Mouse (Mus musculus) ES-E14 (cell line): Measurements from ENCODE around the gene Srek1ip1. TPM values are rescaled to one million over a fixed set of nuclear protein-coding genes. Genes with fewer than 3 reads are reported as not detected.

Source experiments
- DNase-seq: peaks from one replicate; pipeline ENCODE4 v3.0.0-alpha.2; 2013; ENCODE audit warnings: low read depth, low spot score
- H3K27ac ChIP-seq: 2 replicates; pipeline ENCODE4 v1.5.1; 2012; ENCODE audit warnings: low read depth, mild to moderate bottlenecking, low read length, moderate library complexity, mixed read lengths; ENCODE audit not compliant: poor library complexity, insufficient read depth, severe bottlenecking
- H3K36me3 ChIP-seq: 2 replicates; pipeline ENCODE4 v1.6.1; 2012; ENCODE audit warnings: mild to moderate bottlenecking, low read length, moderate library complexity, mixed read lengths; ENCODE audit not compliant: control insufficient read depth, poor library complexity, insufficient read depth, severe bottlenecking
- H3K4me1 ChIP-seq, 2 experiments: fragments of 150-350 bp in 1 of 2; sonication (generic) in 1 of 2; 2 replicates each; pipeline ENCODE4 v1.6.1; 2012; ENCODE audit warnings: low read length in 2 of 2, mild to moderate bottlenecking in 1 of 2, mixed read lengths in 1 of 2; ENCODE audit not compliant: control insufficient read depth in 2 of 2, insufficient read depth in 2 of 2, poor library complexity in 1 of 2
- H3K4me3 ChIP-seq, 2 experiments: fragments of 150-350 bp in 1 of 2; sonication (generic) in 1 of 2; 2 replicates each; pipeline ENCODE4 v1.5.1; 2012; ENCODE audit warnings: low read length in 2 of 2, low read depth in 1 of 2, mild to moderate bottlenecking in 1 of 2, mixed read lengths in 1 of 2; ENCODE audit not compliant: insufficient read depth in 1 of 2, poor library complexity in 1 of 2, severe bottlenecking in 1 of 2
- H3K9ac ChIP-seq: 2 replicates; pipeline ENCODE4 v1.6.1; 2012; ENCODE audit warnings: low read depth, mild to moderate bottlenecking, low read length, mixed read lengths; ENCODE audit not compliant: poor library complexity, insufficient read depth, severe bottlenecking
- H3K9me3 ChIP-seq: fragments of 150-350 bp; sonication (generic); 2 replicates; pipeline ENCODE4 v1.6.1; 2012; ENCODE audit warnings: low read depth, mild to moderate bottlenecking, low read length; ENCODE audit not compliant: control insufficient read depth, insufficient read depth
- CHD2 ChIP-seq: IDR thresholded peaks from 2 replicates; pipeline ENCODE4 v1.6.1; 2014; ENCODE audit warnings: mild to moderate bottlenecking, low read depth, low read length, inconsistent platforms
- HCFC1 ChIP-seq: IDR thresholded peaks from 2 replicates; pipeline ENCODE4 v1.6.1; 2012; ENCODE audit warnings: low read length, inconsistent platforms, borderline replicate concordance; ENCODE audit not compliant: insufficient read depth
- MAFK ChIP-seq: IDR thresholded peaks from 2 replicates; pipeline ENCODE4 v1.6.1; 2014; ENCODE audit warnings: mild to moderate bottlenecking, low read depth, low read length, inconsistent platforms; ENCODE audit not compliant: insufficient read depth
- ZC3H11A ChIP-seq: IDR thresholded peaks from 2 replicates; pipeline ENCODE4 v1.6.1; 2012; ENCODE audit warnings: low read depth, mild to moderate bottlenecking, inconsistent platforms, low read length, borderline replicate concordance
- ZNF384 ChIP-seq: IDR thresholded peaks from 2 replicates; pipeline ENCODE4 v1.6.1; 2012; ENCODE audit warnings: low read depth, low read length, inconsistent platforms
- in situ Hi-C, 2 experiments: fragments of 600-800 bp; cut with MboI; formaldehyde crosslinking; loops; one replicate each; pipeline ENCODE4 v1.15.1; 2025; ENCODE audit warnings: low sequenced_read_pairs in 2 of 2, inconsistent platforms in 1 of 2; ENCODE audit not compliant: unreplicated experiment in 2 of 2
- total RNA-seq: library from RNA; depleted of rRNA; stranded (reverse); fragments of 300-350 nt; gene quantifications from 2 replicates; pipeline ENCODE4 v1.2.3, GENCODE M21; 2012

Srek1ip1 gene
- total RNA-seq, 1 experiment, result 5.9 TPM

DNA sequence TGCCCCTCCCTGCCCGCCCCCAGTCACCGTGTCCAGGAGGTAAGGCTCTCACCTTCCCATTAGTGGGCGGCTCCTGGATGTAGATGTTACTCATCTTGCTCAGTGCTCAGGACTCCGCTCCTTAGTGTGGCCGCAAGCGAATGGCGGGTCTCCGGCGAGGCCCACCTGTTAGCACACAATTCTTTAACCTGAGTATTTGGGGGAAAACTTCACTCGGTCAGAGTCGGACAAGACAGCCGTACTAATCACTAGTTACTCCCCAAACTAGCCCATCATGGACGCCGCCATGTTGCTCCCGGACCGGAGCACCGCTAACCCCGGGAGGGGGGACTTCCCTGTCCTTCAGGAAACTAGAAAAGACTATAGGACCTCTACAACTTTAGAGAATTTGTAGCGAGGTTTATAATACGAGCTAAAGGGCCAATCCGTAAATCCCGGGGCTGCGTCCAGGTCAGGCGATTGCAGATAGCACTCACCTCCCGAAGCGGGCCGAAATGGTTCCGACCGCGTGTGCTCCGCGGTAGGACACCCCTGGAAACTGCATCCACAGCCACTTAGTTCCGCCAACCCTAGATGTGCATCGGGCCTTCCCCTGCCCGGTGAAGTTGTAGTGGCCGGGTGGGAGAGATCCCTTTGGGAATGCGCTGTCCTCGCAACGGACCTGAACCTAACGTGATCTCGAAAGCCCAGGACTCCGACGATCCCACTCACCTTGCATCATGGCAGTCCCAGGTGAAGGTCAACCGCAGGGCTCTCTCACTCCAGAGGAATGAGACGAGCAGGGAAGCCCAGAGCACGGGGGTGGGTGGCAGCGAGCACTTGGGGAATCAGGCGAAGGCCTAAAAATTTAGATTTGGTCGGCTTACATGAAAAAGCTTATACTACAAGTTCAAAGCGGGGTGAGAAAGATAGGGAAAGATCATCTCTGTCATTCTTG, 24.6 kb downstream of the Srek1ip1 start, which contains the start of gene Cwc27:
Gene Cwc27 (minus strand): TSS at position 508 of the 937 bp plus-strand sequence.
- Histone ChIP-seq H3K4me3 (peak within 1 kb of the TSS; percentile 76 to 92), H3K36me3 (no peaks in the 10 kb centered on the region), H3K27ac (peak within 1 kb of the TSS; percentile 66; the same call in 1 of the 2 replicates), H3K4me1 (0 out of 4 replicates have a peak, but pooled peaks cover 0 to 2% of the 10 kb centered on the region in 2 experiments), H3K9ac (peak within 1 kb of the TSS; percentile 89), H3K9me3 (no peaks in the 10 kb centered on the region)
- TF ChIP-seq HCFC1, result peak; percentile 87
- no peak for TF ChIP-seq ZC3H11A
- peak; percentile 78 for DNase-seq
- in situ Hi-C loops, result loop anchor here in 1 of 2 experiments (10.0 kb wide), 1 partner anchor 118 kb away; no protein-coding TSS in a partner anchor

DNA sequence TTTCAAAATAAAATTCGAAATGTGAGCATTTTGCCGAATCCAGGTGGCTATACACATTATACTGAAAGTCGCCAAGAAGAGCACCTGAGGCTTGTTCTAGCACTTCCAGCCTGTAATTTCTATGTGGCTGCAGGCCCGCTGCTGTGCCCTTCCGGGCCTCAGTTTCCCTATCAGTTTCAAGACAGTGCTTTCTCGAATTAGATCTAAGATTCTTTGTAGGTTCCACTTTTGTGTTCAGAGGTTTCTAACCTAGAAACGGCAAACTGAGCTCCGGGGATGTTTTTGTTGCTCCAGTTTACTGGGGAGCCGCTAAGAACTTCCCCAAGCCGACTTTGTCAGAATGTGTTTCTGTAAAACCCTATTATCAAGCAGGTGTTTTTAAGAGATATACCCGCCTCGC, 25.4 kb downstream of the Srek1ip1 start:
- TF ChIP-seq ZC3H11A, result no peak
- no peak for TF ChIP-seq MAFK
- no peak for TF ChIP-seq HCFC1
- no peak for TF ChIP-seq ZNF384
- TF ChIP-seq CHD2, result no peak
- H3K9me3 ChIP-seq, result no peaks in the 10 kb centered on the region
- DNase-seq, result no peak
- in situ Hi-C loops, result loop anchor here in 1 of 2 experiments (10.0 kb wide), 1 partner anchor 117 kb away; no protein-coding TSS in a partner anchor
- H3K27ac ChIP-seq, result no peak overlapping the region
- no peaks in the 10 kb centered on the region for H3K36me3 ChIP-seq
- peak overlapping the region; percentile 89 for H3K9ac ChIP-seq
- peaks cover 2 to 5% of the 10 kb centered on the region in 2 experiments; a peak in 2 of 4 replicates for H3K4me1 ChIP-seq
- peak overlapping the region; percentile 76 to 92 for H3K4me3 ChIP-seq

DNA sequence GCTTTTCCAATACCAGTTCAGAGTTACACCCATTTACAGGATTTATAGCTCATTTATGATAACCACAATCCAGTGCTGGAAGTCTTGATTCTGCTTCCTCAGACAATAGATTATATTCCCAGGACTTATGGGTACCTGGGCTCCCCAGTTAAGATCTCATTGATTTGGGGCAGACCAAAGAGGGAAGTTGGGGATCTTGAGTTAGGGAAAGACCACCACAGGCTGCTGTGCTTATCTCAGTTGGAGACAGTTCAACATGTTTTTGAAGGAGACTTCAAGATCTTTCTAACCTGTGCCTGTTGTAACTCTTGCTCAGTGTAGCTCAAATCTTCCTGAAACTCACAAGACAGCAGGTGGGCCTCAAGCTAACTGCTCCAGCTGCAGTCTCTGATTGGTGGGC, 28.9 kb downstream of the Srek1ip1 start:
- Histone ChIP-seq H3K4me3 (no peak overlapping the region), H3K36me3 (no peaks in the 10 kb centered on the region), H3K9ac (no peak overlapping the region), H3K4me1 (peaks cover 0 to 6% of the 10 kb centered on the region in 2 experiments; a peak in 2 of 4 replicates), H3K27ac (no peak overlapping the region), H3K9me3 (no peaks in the 10 kb centered on the region)
- TF ChIP-seq ZC3H11A, result no peak
- TF ChIP-seq HCFC1, result no peak
- TF ChIP-seq ZNF384, result no peak
- no peak for TF ChIP-seq MAFK
- TF ChIP-seq CHD2, result no peak
- in situ Hi-C loops, result no loop called here
- DNase-seq, result no peak

DNA sequence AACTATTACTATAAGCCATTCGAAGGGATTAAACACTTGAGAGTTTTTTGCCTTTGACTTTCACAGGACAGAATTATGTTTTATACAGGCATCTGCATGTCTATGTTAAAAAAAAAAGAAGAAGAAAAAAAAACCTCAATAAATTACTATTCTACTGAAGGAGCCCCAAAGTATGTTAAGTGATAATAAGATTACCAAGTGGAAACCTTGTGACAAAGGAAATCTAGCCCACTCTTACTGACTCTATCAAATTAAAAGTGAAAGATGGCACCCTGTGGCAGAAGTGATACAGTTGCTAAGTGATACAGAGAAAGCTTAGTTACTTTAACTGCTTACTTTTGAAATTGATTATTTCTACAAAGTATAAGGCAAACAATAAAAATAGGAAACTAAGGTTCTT, 29.6 kb downstream of the Srek1ip1 start:
- in situ Hi-C loops, result no loop called here
- Histone ChIP-seq H3K4me1 (peaks cover 0 to 6% of the 10 kb centered on the region in 2 experiments; a peak in 2 of 4 replicates), H3K4me3 (no peak overlapping the region)

More for the DNA sequence above, 29.6 kb downstream of the Srek1ip1 start:
- no peak for DNase-seq
- no peaks in the 10 kb centered on the region for H3K9me3 ChIP-seq
- H3K36me3 ChIP-seq, result peaks cover under 1% of the 10 kb centered on the region; the same call in 1 of the 2 replicates
- TF ChIP-seq HCFC1, result no peak
- no peak for TF ChIP-seq ZC3H11A
- no peak for TF ChIP-seq CHD2
- TF ChIP-seq MAFK, result no peak
- TF ChIP-seq ZNF384, result no peak
- no peak overlapping the region for H3K27ac ChIP-seq
- H3K9ac ChIP-seq, result no peak overlapping the region
